Mouse (Mus musculus) heart, postnatal 0 days (tissue): Measurements from ENCODE around the gene Eif4g3. TPM values are rescaled to one million over a fixed set of nuclear protein-coding genes. Genes with fewer than 3 reads are reported as not detected.

ENCODE experiments used
- ATAC-seq: fragments of 200-750 bp; cut with Nextera tagmentation; 2 replicates; pipeline ENCODE4 v1.8.0; 2017; ENCODE audit warnings: low read depth, moderate number of reproducible peaks, moderate library complexity; ENCODE audit not compliant: insufficient read depth
- DNase-seq: peaks from one replicate; pipeline ENCODE4 v3.0.0-alpha.2; 2016; ENCODE audit warnings: low spot score
- H3K27ac ChIP-seq: fragments of 300-500 bp; sonication (generic); 2 replicates; pipeline ENCODE4 v1.5.1; 2014; ENCODE audit warnings: low read depth, mild to moderate bottlenecking
- H3K27me3 ChIP-seq: fragments of 300-500 bp; sonication (generic); 2 replicates; pipeline ENCODE4 v1.6.1; 2014; ENCODE audit warnings: low read length, mixed read lengths; ENCODE audit not compliant: control insufficient read depth, insufficient read depth
- H3K36me3 ChIP-seq: fragments of 300-500 bp; sonication (generic); replicated peaks from 2 replicates; pipeline ENCODE4 v1.6.1; 2014; ENCODE audit warnings: low read length, mixed read lengths; ENCODE audit not compliant: control insufficient read depth, insufficient read depth
- H3K4me1 ChIP-seq: fragments of 300-500 bp; sonication (generic); 2 replicates; pipeline ENCODE4 v1.6.1; 2014; ENCODE audit warnings: antibody characterized with exemption; ENCODE audit not compliant: control insufficient read depth, insufficient read depth
- H3K4me2 ChIP-seq: fragments of 300-500 bp; sonication (generic); 2 replicates; pipeline ENCODE4 v1.6.1; 2014; ENCODE audit warnings: low read depth, mild to moderate bottlenecking, low read length, moderate library complexity
- H3K4me3 ChIP-seq: fragments of 300-500 bp; sonication (generic); 2 replicates; pipeline ENCODE4 v1.5.1; 2014; ENCODE audit warnings: low read depth, low read length
- H3K9ac ChIP-seq: fragments of 300-500 bp; sonication (generic); replicated peaks from 2 replicates; pipeline ENCODE4 v1.6.1; 2014; ENCODE audit warnings: low read depth, low read length, mixed read lengths
- H3K9me3 ChIP-seq: fragments of 300-500 bp; sonication (generic); replicated peaks from 2 replicates; pipeline ENCODE4 v1.6.1; 2016; ENCODE audit warnings: low read length; ENCODE audit not compliant: control insufficient read depth
- CTCF ChIP-seq: IDR thresholded peaks from 2 replicates; pipeline ENCODE4 v1.5.1; 2016; ENCODE audit warnings: antibody characterized with exemption, control low read depth, low read depth
- EP300 ChIP-seq: IDR thresholded peaks from 2 replicates; pipeline ENCODE4 v1.6.1; 2016; ENCODE audit warnings: antibody characterized with exemption, low read depth
- WGBS: fragments of 180-500 bp; shearing (Covaris S2); extraction: QIAGEN DNeasy Blood & Tissue Kit; methylation state at CpG from one replicate; pipeline ENCODE4 v1.1.7; 2014; 5-methylcytosine and 5-hydroxymethylcytosine counted together
- polyA plus RNA-seq: library from polyadenylated mRNA; unstranded; fragments of >200 nt; fragmentation: Nextera tagmentation; extraction: Ambion mirVana; gene quantifications from 2 replicates; pipeline ENCODE4 v1.2.1, GENCODE M21; 2015
- total RNA-seq: library from RNA; depleted of rRNA; stranded (reverse); fragments of >200 nt; gene quantifications from 2 replicates; pipeline ENCODE4 v1.2.3, GENCODE M21; 2014; ENCODE audit warnings: low replicate concordance

Eif4g3 gene
- total and polyA plus RNA-seq, 2 experiments from 2014 or later = 10.7 to 11.1 TPM

GRCm38 (mm10) chr4:138185961-138186360 is 193.1 kb downstream of the Eif4g3 start:
- Histone ChIP-seq H3K36me3 (peaks cover 76% of the 10 kb centered on the region), H3K4me3 (no peak overlapping the region), H3K9ac (no peak overlapping the region), H3K9me3 (no peaks in the 10 kb centered on the region), H3K4me2 (no peak overlapping the region), H3K27ac (no peak overlapping the region), H3K27me3 (no peaks in the 10 kb centered on the region), H3K4me1 (no peaks in the 10 kb centered on the region)
- DNase-seq = no peak
- no peak for ATAC-seq
- 90% methylated on average over 7 of the region's 7 CpGs for whole genome bisulfite sequencing
- no peak for TF ChIP-seq EP300
- TF ChIP-seq CTCF = no peak

GRCm38 (mm10) chr4:138187995-138188394 is 195.2 kb downstream of the Eif4g3 start:
- DNase-seq (no peak), ATAC-seq (peak; percentile 72; the same call in 1 of the 2 replicates)
- Histone ChIP-seq H3K9ac (no peak overlapping the region), H3K4me2 (no peak overlapping the region), H3K27me3 (no peaks in the 10 kb centered on the region), H3K4me1 (no peaks in the 10 kb centered on the region), H3K4me3 (no peak overlapping the region), H3K36me3 (peaks cover 79% of the 10 kb centered on the region), H3K27ac (no peak overlapping the region), H3K9me3 (no peaks in the 10 kb centered on the region)
- WGBS = 39% methylated on average over 7 of the region's 7 CpGs
- TF ChIP-seq EP300 = no peak
- no peak for TF ChIP-seq CTCF

GRCm38 (mm10) chr4:138192561-138192960 is 199.7 kb downstream of the Eif4g3 start:
- H3K27me3 ChIP-seq = no peaks in the 10 kb centered on the region

GRCm38 (mm10) chr4:138200769-138201168 is 207.9 kb downstream of the Eif4g3 start:
- H3K27ac ChIP-seq = no peak overlapping the region
- H3K36me3 ChIP-seq = peaks cover 82% of the 10 kb centered on the region
- ATAC-seq (no peak), DNase-seq (no peak)
- no peaks in the 10 kb centered on the region for H3K4me1 ChIP-seq
- no peaks in the 10 kb centered on the region for H3K9me3 ChIP-seq
- H3K27me3 ChIP-seq = no peaks in the 10 kb centered on the region
- WGBS = 67% methylated on average over 3 of the region's 3 CpGs
- no peak overlapping the region for H3K4me2 ChIP-seq
- TF ChIP-seq CTCF (no peak), EP300 (no peak)
- no peak overlapping the region for H3K9ac ChIP-seq
- no peak overlapping the region for H3K4me3 ChIP-seq

More at GRCm38 (mm10) chr4:138192561-138192960, 199.7 kb downstream of the Eif4g3 start:
- no peak for ATAC-seq
- Histone ChIP-seq H3K4me3 (no peak overlapping the region), H3K9ac (no peak overlapping the region), H3K27ac (no peak overlapping the region), H3K9me3 (no peaks in the 10 kb centered on the region), H3K36me3 (peaks cover 80% of the 10 kb centered on the region), H3K4me1 (no peaks in the 10 kb centered on the region), H3K4me2 (no peak overlapping the region)
- 85% methylated on average over 5 of the region's 5 CpGs for WGBS
- DNase-seq = no peak
- TF ChIP-seq EP300 = no peak
- TF ChIP-seq CTCF = no peak

- no peak for ATAC-seq
- no peak for DNase-seq
- Histone ChIP-seq H3K27ac (no peak overlapping the region), H3K4me1 (no peaks in the 10 kb centered on the region), H3K27me3 (no peaks in the 10 kb centered on the region), H3K9ac (no peak overlapping the region), H3K9me3 (no peaks in the 10 kb centered on the region), H3K4me3 (no peak overlapping the region), H3K4me2 (no peak overlapping the region), H3K36me3 (peaks cover 82% of the 10 kb centered on the region)
- TF ChIP-seq EP300 = no peak
- 26% methylated on average over 9 of the region's 9 CpGs for WGBS
Observed at GRCm38 (mm10) chr4:138201696-138202095, 208.9 kb downstream of the Eif4g3 start.

- Histone ChIP-seq H3K9me3 (no peaks in the 10 kb centered on the region), H3K4me3 (no peak overlapping the region), H3K9ac (no peak overlapping the region), H3K4me1 (no peaks in the 10 kb centered on the region), H3K27me3 (no peaks in the 10 kb centered on the region), H3K36me3 (peaks cover 39% of the 10 kb centered on the region), H3K27ac (no peak overlapping the region), H3K4me2 (no peak overlapping the region)
- DNase-seq = no peak
- no peak for ATAC-seq
- 88% methylated on average over 5 of the region's 5 CpGs for WGBS
- TF ChIP-seq CTCF = no peak
- no peak for TF ChIP-seq EP300
Observed at GRCm38 (mm10) chr4:138210116-138210515, 217.3 kb downstream of the Eif4g3 start.
